Mouse (Mus musculus) hindbrain, embryonic 10.5 days (tissue): Measurements from ENCODE around the gene Tcf7l2. TPM values are rescaled to one million over a fixed set of nuclear protein-coding genes. Genes with fewer than 3 reads are reported as not detected.

Experiments
- DNase-seq: peaks from one replicate; pipeline ENCODE4 v3.0.0-alpha.2; 2017; ENCODE audit warnings: low spot score
- H3K27ac ChIP-seq: fragments of 300-500 bp; sonication (generic); 2 replicates; pipeline ENCODE4 v1.5.1; 2016; ENCODE audit warnings: mild to moderate bottlenecking, moderate library complexity
- H3K27me3 ChIP-seq: fragments of 300-500 bp; sonication (generic); 2 replicates; pipeline ENCODE4 v1.6.1; 2016; ENCODE audit warnings: mild to moderate bottlenecking; ENCODE audit not compliant: poor library complexity, insufficient read depth, severe bottlenecking
- H3K36me3 ChIP-seq: fragments of 300-500 bp; sonication (generic); 2 replicates; pipeline ENCODE4 v1.6.1; 2016; ENCODE audit warnings: mild to moderate bottlenecking, moderate library complexity
- H3K4me1 ChIP-seq: fragments of 300-500 bp; sonication (generic); replicated peaks from 2 replicates; pipeline ENCODE4 v1.6.1; 2016; ENCODE audit warnings: mild to moderate bottlenecking
- H3K4me3 ChIP-seq: fragments of 300-500 bp; sonication (generic); 2 replicates; pipeline ENCODE4 v1.5.1; 2016; ENCODE audit warnings: mild to moderate bottlenecking, moderate library complexity
- H3K9me3 ChIP-seq: fragments of 300-500 bp; sonication (generic); 2 replicates; pipeline ENCODE4 v1.6.1; 2016; ENCODE audit warnings: mild to moderate bottlenecking, moderate library complexity
- WGBS: fragments of 180-500 bp; shearing (Covaris S2); methylation state at CpG from one replicate; pipeline ENCODE4 v1.1.7; 2016; 5-methylcytosine and 5-hydroxymethylcytosine counted together
- polyA plus RNA-seq: library from polyadenylated mRNA; unstranded; fragments of >200 nt; fragmentation: Nextera tagmentation; extraction: Ambion mirVana; gene quantifications from 2 replicates; pipeline ENCODE4 v1.2.1, GENCODE M21; 2016

Gene Tcf7l2
- polyA plus RNA-seq, 1 experiment from 2014 or later: 58.6 TPM

DNA sequence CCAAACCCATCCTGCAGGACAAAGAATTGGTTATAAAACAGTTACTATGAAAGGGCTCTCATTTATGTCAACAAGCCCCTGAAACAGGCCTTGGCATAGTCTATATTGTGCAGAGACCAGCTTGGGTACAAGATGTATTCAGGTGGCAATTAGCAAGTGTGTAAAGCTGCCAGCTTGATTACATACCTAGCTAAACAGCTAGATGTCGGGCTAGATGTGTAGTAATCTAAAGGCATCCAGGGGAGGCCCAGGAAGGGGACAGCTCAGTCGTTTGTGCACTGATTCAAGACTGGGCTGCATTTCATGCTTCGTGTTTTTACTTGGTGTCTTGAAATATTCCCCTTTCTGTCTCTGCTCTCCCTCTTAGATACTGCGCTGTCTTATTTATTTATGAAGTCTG lies 1.9 kb upstream of the Tcf7l2 start:
- Histone ChIP-seq H3K27me3 (no peaks in the 10 kb centered on the region), H3K9me3 (no peaks in the 10 kb centered on the region), H3K4me3 (no peak overlapping the region), H3K4me1 (peaks cover 40% of the 10 kb centered on the region), H3K36me3 (no peaks in the 10 kb centered on the region), H3K27ac (no peak overlapping the region)
- DNase-seq: no peak
- WGBS: 34% methylated on average over 4 of the region's 4 CpGs

DNA sequence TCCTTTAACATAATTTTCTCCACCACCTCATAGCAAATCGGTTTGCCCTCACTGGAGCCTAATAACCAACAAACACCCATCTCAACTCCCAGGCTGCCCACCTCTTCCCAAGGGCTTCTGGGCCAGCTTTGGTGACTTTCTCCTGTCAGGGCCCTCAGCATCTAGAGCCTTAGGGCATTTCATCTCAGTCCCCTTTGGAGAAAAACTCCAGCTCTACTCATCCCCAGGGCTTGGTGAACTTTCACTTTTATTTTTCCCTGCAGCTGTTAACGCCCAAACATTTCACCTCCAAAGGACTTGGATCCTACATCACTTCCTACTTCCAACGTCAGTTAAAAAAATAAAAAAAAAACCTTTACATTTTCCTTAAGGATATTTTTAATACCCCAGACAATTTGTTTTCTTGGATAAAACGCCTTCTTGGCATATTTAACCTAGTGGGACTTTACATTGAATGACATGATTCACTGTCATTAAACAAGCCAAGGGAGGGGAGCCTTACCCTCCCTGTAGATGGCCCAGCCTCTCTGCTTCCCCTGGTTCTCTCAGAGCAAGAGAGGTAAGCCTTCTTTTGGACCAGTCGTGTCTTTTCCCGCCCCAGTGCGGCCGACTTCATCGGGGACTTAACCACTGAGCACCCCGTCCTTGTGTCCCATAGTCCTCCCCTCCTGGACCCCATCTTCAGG lies 724 bp upstream of the Tcf7l2 start:
- Histone ChIP-seq H3K36me3 (no peaks in the 10 kb centered on the region), H3K9me3 (no peaks in the 10 kb centered on the region), H3K27ac (peak overlapping the region; percentile 99), H3K27me3 (no peaks in the 10 kb centered on the region), H3K4me1 (peaks cover 52% of the 10 kb centered on the region), H3K4me3 (peak overlapping the region; percentile 87)
- no peak for DNase-seq
- whole genome bisulfite sequencing: 16% methylated on average over 10 of the region's 10 CpGs

DNA sequence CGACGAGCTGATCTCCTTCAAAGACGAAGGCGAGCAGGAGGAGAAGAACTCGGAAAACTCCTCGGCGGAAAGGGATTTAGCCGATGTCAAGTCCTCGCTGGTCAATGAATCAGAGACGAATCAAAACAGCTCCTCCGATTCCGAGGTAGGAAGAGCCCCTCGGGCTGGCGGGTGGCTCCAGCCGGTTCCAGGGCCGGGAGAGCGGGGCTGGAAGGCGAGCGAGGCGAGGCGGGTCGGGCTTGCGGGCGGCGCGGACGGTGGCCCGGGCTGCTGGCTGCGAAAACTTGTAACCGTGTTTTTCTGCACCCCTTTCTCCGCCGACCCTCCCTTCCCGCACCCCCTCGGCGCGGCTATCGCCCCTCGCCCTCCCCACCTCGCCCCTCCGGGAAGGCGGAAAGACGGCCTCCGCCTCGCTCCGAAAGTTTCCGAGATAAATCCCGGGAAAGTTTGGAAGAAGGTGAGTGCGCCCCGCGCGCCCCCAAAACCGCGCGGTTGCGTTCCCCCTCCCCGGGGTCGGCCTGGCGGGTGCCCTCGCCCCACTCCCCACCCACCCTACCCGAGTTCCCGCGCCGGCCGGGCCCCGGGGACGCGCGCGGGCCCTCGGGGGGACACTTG lies 873 bp downstream of the Tcf7l2 start:
- H3K4me3 ChIP-seq: peak overlapping the region; percentile 87
- H3K36me3 ChIP-seq: no peaks in the 10 kb centered on the region
- H3K9me3 ChIP-seq: no peaks in the 10 kb centered on the region
- H3K27me3 ChIP-seq: no peaks in the 10 kb centered on the region
- peak overlapping the region; percentile 99 for H3K27ac ChIP-seq
- DNase-seq: peak; percentile 67
- H3K4me1 ChIP-seq: peaks cover 68% of the 10 kb centered on the region
- under 1% methylated on average over 70 of the region's 70 CpGs for WGBS

DNA sequence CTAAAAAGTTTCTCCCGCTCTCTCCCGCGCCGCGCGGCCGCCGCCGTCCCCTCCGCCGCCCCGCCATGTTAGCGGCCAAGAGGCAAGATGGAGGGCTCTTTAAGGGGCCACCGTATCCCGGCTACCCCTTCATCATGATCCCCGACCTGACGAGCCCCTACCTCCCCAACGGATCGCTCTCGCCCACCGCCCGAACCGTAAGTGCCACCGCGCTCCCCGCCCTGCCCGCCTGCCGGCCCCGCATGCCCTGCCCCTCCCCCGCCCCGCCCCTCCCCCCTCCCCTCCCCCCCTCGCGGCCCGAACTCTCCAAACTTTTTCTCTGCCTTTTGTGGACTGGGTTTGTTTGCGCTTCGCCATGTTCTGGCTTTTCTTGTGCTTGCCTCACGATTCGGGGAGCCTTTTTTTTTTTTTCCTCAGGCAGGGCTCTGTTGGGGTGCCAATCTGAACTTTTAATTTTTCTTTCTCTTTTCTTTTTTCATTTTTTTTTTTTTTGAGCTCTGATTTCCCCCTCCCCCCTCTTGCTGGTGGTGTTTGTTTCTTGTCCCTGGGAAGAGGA lies 1.5 kb downstream of the Tcf7l2 start:
- WGBS: 0% methylated on average over 36 of the region's 38 CpGs

DNA sequence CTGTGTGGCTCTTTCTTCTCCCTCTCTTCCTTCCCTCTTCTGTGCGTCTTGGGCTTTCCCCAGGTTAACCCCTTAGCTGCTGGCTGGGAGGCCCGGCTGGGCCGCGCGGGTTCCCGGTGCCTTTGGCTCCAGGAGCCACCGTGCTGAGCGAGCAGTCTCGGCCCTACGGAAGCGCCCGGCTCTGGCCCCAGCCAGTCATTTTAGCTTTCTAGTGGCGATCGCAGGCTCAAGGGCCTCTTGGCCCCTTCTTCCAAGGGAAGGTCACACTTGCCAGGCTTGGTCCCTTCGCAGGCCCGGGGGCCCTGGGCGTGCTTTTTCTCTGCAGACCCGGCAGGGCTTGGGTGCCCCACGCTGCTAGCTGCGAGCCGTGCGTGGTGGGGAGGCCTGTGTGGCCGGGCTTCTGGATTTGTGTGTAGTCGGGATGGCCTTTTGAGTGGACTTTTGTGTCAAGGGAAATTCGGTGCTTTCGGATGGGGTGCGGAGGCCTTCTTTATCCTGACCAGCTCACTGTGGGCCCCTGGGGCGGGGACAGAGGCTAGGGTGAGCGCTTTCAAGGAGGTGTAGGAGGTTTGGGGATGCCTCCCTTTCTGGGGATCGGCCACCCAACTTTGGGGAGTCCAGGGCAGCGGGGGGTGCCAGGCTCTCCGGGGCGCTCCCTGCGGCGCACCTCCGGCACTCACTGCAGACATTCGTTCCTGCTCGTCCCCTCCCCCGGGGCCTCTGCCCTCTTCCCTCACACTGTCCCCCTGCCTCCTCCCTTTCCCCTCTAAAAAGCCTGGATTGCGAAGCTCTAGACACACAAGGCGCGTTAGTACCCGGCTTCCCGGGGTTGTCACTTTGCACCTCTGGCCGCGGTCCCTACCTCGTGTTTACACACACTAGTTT lies 2.2 kb downstream of the Tcf7l2 start:
- no peaks in the 10 kb centered on the region for H3K9me3 ChIP-seq
- no peaks in the 10 kb centered on the region for H3K27me3 ChIP-seq
- H3K27ac ChIP-seq: peak overlapping the region; percentile 99
- peak; percentile 87 for DNase-seq
- H3K4me1 ChIP-seq: peaks cover 81% of the 10 kb centered on the region
- peak overlapping the region; percentile 87 for H3K4me3 ChIP-seq
- H3K36me3 ChIP-seq: no peaks in the 10 kb centered on the region
- under 1% methylated on average over 47 of the region's 47 CpGs for WGBS

More for the DNA sequence above, 1.5 kb downstream of the Tcf7l2 start:
- DNase-seq: peak; percentile 76
- Histone ChIP-seq H3K27me3 (no peaks in the 10 kb centered on the region), H3K4me1 (peaks cover 74% of the 10 kb centered on the region), H3K4me3 (peak overlapping the region; percentile 87), H3K9me3 (no peaks in the 10 kb centered on the region), H3K36me3 (no peaks in the 10 kb centered on the region), H3K27ac (peak overlapping the region; percentile 99)

DNA sequence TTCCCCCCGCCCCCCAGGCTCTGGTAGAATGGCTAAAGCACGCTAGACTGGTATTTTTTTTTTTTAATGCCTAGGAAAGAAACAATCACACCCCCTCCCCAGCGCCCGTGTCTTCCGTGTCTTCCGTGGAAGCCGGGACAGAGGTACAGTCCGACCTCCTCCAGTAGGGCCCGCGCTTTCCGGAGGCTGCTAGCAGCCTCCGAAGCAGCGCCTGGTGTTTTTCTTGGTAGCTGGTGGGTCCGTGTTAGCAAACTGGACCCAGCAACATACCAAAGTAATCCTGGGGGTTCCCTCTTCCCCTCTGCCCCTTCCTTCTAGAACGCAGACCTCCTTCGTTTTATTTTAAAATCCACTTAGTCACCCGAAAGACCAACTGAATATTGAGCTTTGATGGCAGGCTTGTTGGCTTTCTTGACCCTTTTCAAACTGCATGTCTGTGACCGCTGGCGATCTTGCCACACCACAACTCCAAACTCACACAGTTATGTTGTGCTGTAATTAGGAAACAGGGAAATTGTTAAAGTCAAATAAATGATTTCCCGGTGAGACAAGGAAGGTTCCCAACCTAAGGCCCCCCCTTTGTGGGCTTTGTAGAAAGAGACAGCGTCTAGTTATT lies 3.1 kb downstream of the Tcf7l2 start:
- Histone ChIP-seq H3K27ac (peak overlapping the region; percentile 99), H3K9me3 (no peaks in the 10 kb centered on the region), H3K36me3 (no peaks in the 10 kb centered on the region), H3K4me3 (peak overlapping the region; percentile 87), H3K27me3 (no peaks in the 10 kb centered on the region), H3K4me1 (peaks cover 89% of the 10 kb centered on the region)
- under 1% methylated on average over 21 of the region's 21 CpGs for WGBS
- peak; percentile 48 for DNase-seq

DNA sequence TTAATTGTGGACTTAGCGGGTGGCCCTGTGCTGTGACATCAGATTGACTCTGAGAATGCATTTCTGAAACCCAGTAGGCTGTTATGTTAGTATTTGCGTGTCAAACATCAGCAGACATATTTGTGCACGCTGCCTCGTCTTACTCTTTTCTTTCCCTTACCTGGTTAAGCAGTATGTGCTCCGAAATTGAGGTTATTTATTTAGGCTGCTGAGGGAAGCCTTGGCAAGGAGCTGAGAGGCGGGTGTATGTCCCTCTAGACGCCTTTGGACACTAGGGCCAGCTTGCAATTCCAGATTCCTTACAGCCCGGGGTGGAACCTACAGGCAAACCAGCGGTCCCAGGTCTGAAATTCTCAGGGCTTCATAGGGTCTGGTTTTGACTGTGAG lies 3.6 kb downstream of the Tcf7l2 start:
- DNase-seq: peak; percentile 41
- peaks cover 89% of the 10 kb centered on the region for H3K4me1 ChIP-seq
- H3K36me3 ChIP-seq: no peaks in the 10 kb centered on the region
- peak overlapping the region; percentile 99 for H3K27ac ChIP-seq
- H3K4me3 ChIP-seq: peak overlapping the region; percentile 87
- H3K9me3 ChIP-seq: no peaks in the 10 kb centered on the region
- 3% methylated on average over 9 of the region's 9 CpGs for WGBS
- no peaks in the 10 kb centered on the region for H3K27me3 ChIP-seq

DNA sequence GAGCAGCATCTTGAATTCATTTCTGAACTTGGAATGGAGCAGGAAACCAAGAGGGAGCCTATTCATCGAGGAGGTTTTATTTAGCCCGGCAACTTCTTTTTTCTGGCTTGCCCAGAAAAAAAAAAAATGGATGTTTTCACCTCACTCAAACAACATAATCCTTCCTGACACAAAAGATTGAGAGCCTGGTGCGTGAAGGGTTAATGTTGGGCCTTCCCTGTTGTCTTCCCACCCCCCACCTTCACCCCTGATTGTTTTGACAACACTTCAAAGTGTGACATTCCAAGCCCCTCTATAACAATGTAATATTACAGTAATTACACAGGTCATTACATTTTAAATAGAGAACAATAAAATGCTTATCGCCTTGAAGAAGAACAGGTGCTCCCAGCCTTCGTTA lies 4.6 kb downstream of the Tcf7l2 start:
- Histone ChIP-seq H3K36me3 (no peaks in the 10 kb centered on the region), H3K27ac (0 out of 2 replicates have a peak overlapping the region, but pooled peaks have one; percentile 29), H3K4me3 (peak overlapping the region; percentile 87), H3K27me3 (no peaks in the 10 kb centered on the region), H3K4me1 (peaks cover 89% of the 10 kb centered on the region), H3K9me3 (no peaks in the 10 kb centered on the region)
- WGBS: 10% methylated on average over 5 of the region's 5 CpGs
- DNase-seq: no peak

DNA sequence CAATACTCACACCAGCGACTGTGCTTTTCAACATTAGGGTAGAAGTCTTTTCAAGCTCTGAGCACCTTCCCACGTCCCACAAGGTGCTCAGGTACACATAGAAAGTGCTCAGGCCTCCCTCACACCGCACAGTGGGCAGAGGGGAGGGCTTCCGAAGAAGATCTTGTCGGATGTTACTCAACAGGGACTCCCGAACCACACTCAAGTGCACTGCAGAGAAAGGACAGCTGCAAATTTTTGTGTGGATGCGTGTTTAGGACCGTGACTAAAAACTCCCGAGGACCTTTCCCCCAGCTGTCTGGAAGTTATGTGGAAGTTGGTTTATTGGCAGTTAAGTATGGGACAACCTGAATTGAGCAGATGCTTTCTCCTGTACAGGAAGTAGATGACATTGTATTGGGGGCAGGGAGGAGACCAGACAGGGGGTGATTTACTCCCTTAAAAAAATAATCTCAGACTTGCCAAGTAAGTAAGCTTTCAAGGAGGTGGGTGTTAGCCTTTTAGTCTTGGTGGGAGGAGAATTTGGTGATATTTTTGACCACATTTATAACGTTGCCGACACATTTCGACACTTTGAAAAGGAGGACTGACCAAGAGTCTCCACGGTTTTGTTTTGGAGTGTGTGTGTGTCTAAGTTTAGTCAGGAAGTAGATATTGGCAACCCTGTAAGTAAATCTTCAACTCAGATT lies 5.8 kb downstream of the Tcf7l2 start:
- H3K4me1 ChIP-seq: peaks cover 95% of the 10 kb centered on the region
- H3K27me3 ChIP-seq: no peaks in the 10 kb centered on the region
- H3K36me3 ChIP-seq: no peaks in the 10 kb centered on the region
- no peaks in the 10 kb centered on the region for H3K9me3 ChIP-seq
- peak overlapping the region; percentile 16; the same call in 1 of the 2 replicates for H3K4me3 ChIP-seq
- 0 out of 2 replicates have a peak overlapping the region, but pooled peaks have one; percentile 29 for H3K27ac ChIP-seq
- peak; percentile 22 for DNase-seq
- 23% methylated on average over 13 of the region's 13 CpGs for WGBS

DNA sequence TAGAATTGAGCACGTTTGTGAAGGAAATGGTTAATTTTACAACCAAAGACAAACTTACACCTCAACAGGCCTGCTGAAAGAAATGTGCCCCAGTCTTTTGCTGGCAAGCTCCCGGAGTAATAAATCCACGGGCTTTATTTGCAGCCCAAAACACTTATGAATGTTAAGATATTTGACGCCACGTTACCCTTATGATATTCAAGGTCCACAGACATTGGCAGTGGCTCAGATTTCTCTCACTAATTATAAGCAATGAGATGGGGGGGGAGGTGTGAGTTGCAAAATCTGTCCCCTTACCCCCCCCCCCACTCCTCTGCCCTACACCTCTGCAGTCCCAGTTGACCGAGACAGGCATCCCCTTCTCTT lies 6.3 kb downstream of the Tcf7l2 start:
- no peaks in the 10 kb centered on the region for H3K27me3 ChIP-seq
- no peaks in the 10 kb centered on the region for H3K36me3 ChIP-seq
- H3K4me3 ChIP-seq: no peak overlapping the region
- H3K4me1 ChIP-seq: peaks cover 96% of the 10 kb centered on the region
- no peaks in the 10 kb centered on the region for H3K9me3 ChIP-seq
- peak overlapping the region; percentile 75; the same call in 1 of the 2 replicates for H3K27ac ChIP-seq
- no peak for DNase-seq
- WGBS: 43% methylated on average over 6 of the region's 6 CpGs

DNA sequence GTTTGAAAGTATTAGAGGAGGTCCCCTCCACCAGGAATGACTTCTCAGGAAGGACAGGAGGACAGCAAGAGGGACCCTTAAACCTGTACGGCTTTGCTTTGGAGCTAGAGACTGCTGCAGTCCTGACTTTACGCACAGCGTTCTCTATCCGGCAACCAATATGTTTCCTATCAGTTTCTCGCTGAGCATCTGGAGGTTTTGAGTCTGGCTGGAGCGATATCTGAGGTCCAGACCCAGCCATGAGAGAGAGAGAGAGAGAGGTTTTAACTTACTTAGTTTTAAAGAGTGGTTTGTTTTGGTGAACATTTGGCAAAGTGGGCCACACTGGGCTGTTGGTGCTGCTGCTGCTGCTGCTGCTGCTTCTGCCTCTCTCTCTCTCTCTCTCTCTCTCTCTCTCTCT lies 7.2 kb downstream of the Tcf7l2 start:
- Histone ChIP-seq H3K9me3 (no peaks in the 10 kb centered on the region), H3K4me3 (peak overlapping the region; percentile 36), H3K4me1 (peaks cover 96% of the 10 kb centered on the region), H3K27me3 (no peaks in the 10 kb centered on the region), H3K27ac (peak overlapping the region; percentile 75), H3K36me3 (no peaks in the 10 kb centered on the region)
- DNase-seq: no peak
- WGBS: 28% methylated on average over 6 of the region's 6 CpGs

DNA sequence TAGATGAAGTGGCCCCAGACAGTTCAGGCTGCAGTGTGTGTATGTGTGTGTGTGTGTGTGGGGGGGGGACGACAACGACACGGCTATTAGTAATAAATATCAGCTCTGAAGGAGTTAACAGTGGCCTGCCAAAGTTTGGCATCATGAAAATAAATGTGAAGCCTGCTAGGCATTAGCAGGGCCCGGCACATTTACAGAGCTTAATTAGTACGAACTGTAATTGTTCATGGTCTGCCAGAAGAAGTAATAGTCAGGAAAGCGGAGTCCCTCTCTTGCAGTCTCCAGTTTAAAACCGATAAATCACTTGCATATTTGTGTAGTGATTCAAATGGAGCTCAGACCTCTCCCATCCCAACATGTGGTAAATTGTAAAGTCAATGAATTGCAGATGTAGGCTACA lies 7.9 kb downstream of the Tcf7l2 start:
- Histone ChIP-seq H3K4me3 (no peak overlapping the region), H3K27me3 (no peaks in the 10 kb centered on the region), H3K27ac (peak overlapping the region; percentile 75), H3K36me3 (peaks cover 5% of the 10 kb centered on the region; the same call in 1 of the 2 replicates), H3K9me3 (no peaks in the 10 kb centered on the region), H3K4me1 (peaks cover 96% of the 10 kb centered on the region)
- DNase-seq: no peak
- 47% methylated on average over 7 of the region's 7 CpGs for WGBS
